Mouse (Mus musculus) layer of hippocampus, adult 18-20 months (tissue): ENCODE results near the gene Vegfb. TPM values are rescaled to one million over a fixed set of nuclear protein-coding genes. Genes with fewer than 3 reads are reported as not detected.

Experiments used
- DNase-seq, 2 experiments: peaks; one replicate each; pipeline ENCODE4 v3.0.0; 2022; ENCODE audit warnings: low spot score in 2 of 2
- total RNA-seq, 2 experiments: library from RNA; stranded (reverse); gene quantifications; 2 replicates each; pipeline ENCODE4 v1.2.3; 2021

Vegfb gene
- total RNA-seq, 2 experiments from 2014 or later = 95.2 to 95.4 TPM

DNA sequence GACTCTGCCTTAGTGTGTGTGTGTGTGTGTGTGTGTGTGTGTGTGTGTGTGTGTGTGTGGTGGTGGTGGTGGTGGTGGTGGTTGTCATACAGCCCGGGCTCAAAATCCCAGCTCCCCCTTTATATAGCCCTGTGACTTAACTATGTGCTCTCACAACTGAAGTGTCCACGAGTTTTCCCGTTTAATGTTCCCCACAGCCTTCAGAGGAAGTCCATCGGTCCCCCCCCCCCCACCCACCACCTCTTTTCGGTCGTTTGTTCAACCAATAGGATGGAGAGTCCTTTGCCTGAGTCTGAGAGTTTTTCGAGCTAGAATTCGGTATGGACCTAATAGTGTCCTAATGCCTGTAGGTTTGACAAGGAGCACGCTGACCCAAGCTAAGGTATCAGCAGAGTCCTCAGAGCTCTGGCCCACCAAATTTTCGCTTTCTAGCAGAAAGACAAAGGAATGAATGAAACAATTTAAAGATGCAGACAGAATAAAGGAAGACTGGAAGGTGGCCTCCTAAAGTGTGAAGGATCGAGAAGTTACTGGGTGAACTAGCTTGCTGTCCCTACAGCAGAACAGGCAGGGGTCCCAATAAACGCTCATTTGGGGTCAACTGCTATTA, 13.8 kb downstream of the Vegfb start:
- no peak for DNase-seq

DNA sequence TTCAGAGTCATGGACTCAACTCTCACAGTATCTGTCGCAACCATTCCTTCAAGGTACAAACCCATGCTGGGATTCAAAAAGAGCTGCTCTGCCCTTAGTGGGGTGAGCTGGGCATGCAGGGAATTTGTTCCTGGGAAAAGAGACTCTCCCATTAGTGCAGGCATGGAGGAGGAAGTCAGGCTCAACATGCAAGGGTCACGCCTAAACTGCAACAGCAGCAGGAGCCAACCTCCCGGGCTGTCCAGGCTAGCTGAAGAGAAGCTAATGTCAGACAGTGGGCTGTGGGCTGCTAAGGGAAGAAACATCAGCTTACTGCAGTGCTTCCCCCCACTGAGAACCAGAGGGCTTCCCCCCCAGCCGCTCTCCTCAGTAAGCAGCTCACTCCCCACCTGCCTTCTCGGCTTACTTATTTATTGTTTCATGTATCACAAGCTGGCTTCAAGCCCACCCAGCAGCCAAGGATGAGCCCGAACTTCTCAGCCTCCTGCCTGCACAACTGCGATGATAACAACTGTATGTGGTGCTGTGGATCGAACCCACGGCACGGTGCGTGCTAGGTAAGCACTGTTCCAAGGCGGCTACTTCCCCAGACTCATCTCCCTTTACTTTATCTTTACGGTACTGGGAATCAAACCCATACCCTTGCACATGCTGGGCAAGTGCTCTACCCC, 15.1 kb downstream of the Vegfb start:
- no peak for DNase-seq

DNA sequence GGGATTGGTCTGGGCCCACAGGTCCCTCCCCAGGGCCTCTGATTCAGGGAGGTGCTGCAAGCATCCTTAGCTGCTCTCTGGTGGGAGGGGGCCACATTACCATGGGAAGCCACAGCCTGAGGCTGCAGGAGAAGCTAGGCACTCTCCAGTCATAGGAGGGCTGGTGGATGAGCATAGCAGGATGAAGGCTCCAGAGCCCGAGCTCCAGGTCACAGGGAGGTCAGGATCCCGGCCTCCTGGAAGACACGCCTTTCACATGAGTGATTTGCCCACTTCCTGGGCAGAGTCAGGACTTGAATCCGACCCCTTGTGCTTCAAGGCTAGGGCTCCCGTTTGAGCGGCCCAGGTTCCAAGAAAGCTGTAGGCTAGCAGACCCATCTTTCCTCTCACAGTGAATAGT, 15.8 kb downstream of the Vegfb start:
- no peak for DNase-seq

DNA sequence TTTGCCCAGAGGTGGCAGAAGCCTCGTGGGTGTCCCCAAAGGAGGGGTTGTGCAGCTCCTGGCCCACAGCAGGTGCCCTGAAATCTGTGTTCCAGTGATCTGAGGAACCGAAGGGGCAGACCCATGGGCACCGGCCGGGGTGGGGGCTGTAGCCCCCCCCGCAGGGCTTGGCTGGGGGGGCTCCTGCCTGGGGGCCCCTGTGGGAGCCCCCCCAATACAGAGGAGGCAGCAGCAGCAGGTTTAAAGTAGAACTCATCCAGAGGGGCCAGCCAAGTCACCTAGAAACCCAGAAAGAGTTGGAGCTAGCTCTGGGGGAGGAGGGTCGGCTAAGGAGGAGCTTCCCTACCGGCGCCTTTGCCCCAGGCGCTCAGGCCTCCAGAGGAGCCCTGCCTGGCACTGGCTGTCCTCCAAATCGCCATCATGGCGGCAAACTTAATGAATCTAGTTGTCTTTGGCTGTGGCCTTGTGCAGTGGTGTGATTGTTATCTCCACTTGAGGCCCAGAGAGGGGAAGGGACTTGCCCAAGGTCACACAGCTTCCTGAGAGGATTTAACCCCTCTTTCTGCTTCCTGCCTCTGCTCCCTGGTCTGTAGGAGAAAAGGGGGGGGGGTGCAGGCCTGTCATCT, 16.9 kb downstream of the Vegfb start:
- DNase-seq = no peak

- no peak for DNase-seq
Measured at GRCm38 (mm10) chr19:6969665-6970381, 17.6 kb downstream of the Vegfb start.

GRCm38 (mm10) chr19:6969291-6969664, 18.2 kb downstream of the Vegfb start:
- DNase-seq = no peak

DNA sequence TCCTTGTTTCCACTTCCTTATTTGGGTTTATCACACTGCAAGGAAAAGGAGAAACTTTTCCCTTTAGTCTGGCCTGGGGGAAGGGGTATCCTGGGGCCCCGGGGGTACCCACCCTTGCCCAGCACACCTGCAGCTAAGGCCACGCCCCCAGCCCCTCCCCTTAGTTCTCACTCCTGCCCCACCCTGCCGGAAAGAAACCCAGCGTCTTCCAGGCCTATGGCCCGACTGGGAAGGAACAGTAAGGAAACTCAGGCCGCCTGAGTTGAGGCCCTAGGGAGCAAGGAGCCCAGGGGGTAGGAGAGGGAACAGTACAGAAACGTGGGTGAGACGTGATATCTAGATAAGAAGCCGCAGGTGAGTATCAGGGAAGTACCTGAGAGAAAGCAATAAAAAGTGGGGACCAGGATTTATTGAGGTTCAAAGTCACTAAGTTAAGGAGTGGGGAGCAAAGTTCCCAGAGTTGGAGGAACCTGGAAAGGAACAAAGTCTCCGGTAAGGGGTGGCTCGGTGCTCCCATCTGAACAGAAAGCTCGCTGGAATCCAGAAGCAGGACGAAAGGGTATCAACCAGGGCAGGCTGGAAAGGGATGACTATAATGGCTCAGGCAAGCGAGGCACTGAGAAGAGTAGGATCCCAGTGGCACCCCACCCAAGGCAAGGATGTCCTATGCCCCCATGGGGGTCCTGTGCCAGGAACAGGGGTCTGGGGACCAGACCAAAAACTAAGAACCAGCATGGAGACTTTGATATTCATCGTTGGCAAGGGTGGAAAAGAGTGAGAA, 18.8 kb downstream of the Vegfb start:
- no peak for DNase-seq

DNA sequence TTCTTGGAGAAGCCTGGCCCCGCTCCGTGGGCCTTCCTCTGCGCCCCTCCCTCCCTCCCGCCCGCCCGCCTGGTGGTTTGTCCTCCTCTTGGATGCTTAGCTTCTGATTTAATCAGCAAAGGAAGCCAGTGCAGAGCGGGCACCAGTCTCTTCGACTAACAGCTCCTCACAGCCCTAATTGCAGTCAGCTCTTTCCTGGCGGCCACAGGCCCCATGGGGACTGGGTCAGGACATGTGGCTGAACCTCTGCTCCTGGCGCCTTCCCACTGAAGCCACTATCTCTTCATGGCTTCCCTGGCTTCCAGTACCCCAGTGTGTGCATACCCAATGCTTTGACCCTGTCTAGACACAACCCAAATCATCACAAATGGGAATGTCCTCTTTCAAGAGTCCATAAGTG, 31.0 kb downstream of the Vegfb start:
- DNase-seq = no peak

- no peak for DNase-seq
Measured at GRCm38 (mm10) chr19:6955424-6955823, 32.0 kb downstream of the Vegfb start.

DNA sequence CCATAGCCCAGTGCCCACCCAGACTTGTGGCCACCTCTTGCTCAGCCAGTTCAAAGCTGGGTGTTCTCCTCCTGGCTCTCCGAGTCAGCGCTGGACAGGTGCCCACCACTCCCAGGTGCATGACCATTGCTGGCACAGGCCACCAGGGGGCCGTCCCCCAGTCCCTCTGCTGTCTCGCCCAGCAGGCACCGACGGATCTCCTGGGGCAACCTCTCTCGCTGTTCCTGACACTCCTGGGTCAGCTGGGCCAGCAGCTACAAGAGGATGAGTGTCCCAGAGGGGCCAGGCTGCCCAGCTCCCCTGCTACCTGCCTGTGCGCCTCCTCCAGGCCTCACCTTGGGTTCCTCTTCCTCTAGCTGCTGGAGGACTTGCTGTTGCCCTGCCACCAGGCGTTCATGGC, 33.4 kb downstream of the Vegfb start:
- no peak for DNase-seq

- no peak for DNase-seq
Measured at GRCm38 (mm10) chr19:6952712-6953037, 34.8 kb downstream of the Vegfb start.

- DNase-seq = peak; percentile 62 to 75
Measured at GRCm38 (mm10) chr19:6951994-6952711, 35.3 kb downstream of the Vegfb start.

DNA sequence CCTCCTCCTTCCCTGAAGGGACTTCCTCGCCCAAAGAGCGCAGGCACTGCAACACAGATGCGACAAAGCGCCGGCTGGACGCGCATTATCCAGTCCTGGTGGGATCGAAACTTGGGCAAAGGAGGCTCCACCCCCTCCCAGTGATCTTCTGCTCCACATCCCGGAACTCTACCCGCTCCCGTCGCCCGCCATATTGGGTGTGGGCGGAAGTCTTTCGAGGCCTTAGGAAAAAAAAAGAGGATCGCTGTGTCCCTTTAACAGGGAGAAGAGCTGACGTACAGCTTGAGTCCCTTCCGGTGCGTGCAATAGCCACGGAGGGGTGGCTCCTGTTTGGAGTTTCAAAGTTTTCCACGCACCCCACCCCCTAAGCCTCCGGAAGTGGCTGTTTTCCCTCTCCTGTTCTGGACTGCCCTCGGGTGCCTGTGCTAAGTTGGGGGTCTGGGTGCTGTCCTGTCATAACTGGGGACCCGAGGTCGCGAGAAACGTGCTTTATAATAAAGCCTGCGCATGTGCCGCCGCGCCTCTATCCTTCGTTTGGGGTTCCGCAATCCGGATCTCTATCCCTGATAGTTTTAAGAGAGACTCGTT, 36.0 kb downstream of the Vegfb start:
- DNase-seq = peak; percentile 94 to 96

GRCm38 (mm10) chr19:6950613-6951153, 36.8 kb downstream of the Vegfb start:
- DNase-seq = peak; percentile 61 to 78

GRCm38 (mm10) chr19:6949951-6950350, 37.5 kb downstream of the Vegfb start:
- no peak for DNase-seq

GRCm38 (mm10) chr19:6949532-6949931, 37.9 kb downstream of the Vegfb start:
- no peak for DNase-seq

DNA sequence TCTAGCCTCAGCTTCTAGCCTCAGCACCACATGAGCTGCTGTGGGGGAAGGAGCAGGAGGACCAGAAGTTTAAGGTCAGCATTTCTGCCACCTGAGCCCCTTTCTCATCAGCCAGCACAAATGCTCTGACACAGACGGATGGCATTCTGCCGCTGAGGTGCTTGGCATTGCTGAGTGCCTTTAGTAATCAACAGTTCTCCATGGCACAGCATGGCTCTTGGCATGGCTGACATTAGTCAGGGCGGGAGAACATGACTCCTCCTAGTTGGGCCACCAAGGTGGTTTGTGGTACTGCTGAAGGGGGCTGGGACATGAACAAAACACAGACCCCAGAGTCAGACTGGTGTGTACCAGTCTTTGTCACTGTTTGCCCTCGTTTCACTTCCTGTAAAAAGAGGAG, 39.3 kb downstream of the Vegfb start:
- no peak for DNase-seq

DNA sequence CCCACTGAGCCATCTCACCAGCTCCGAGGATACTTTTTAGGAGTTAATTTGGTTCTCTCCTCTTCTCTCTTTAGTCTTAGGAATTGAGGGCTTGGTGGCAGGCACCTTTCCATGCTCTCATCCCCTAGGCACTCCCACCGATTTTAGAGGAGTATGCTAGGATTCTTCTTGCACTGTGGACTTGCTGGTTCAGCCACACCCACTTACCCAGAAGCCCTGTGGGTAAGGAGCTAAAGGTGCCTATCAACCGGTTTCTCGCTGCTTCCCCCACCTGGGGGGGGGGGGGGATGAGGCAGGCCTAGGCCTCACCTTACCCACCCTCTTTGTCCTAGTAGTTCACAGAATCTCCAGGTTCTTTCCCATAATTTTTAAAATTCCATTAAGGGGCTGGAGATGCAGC, 39.7 kb downstream of the Vegfb start:
- no peak for DNase-seq

DNA sequence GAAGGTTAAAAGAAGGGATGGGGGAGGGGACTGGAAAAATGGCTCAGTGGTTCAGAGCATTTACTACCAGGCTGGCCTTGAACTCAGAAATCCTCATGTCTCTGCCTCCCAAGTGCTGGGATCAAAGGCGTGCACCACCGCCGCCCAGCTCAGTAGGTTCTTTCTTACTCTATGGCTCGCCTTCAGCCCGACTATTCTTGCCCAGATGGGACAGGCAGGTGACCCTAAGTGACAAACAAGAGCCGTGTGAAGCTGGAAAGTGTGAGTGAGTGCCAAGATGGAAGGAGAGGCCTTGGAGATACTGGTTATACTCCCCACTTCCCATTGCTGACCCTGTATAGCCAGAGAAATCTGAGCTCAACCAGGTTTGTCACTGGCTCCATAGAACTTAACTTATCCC, 43.7 kb downstream of the Vegfb start:
- no peak for DNase-seq

- DNase-seq = no peak
Measured at GRCm38 (mm10) chr19:6942764-6943163, 44.7 kb downstream of the Vegfb start.
